Mouse (Mus musculus) lung, adult 2 months (tissue): ENCODE results near the gene Proser2.

Experiments
- CTCF ChIP-seq: fragments of 200-500 bp; IDR thresholded peaks from 2 replicates; pipeline ENCODE4 v1.5.1; 2011; ENCODE audit warnings: mild to moderate bottlenecking, low read length, control low read depth; ENCODE audit not compliant: insufficient read depth
- POLR2A ChIP-seq: fragments of 200-500 bp; IDR thresholded peaks from 2 replicates; pipeline ENCODE4 v1.6.1; 2011; ENCODE audit warnings: low read depth, mild to moderate bottlenecking, control low read depth, low read length, borderline replicate concordance; ENCODE audit errors: extremely low read depth

GRCm38 (mm10) chr2:6100755-6101154 is 29.3 kb downstream of the Proser2 start:
- TF ChIP-seq CTCF (no peak), POLR2A (no peak)
